Mouse (Mus musculus) spleen, adult 18-20 months (tissue): ENCODE data around the gene Tulp2.
"Not testable (repeated sequence)": the region's sequence is repeated elsewhere in the genome, so short reads cannot be mapped to it uniquely, and the experiment has no call there.

Experiments
- DNase-seq, 2 experiments: peaks; one replicate each; pipeline ENCODE4 v3.0.0; 2022; ENCODE audit warnings: mixed read lengths in 2 of 2

Tulp2 gene

GRCm38 (mm10) chr7:45460377-45460776 is 21.3 kb upstream of the Tulp2 start:
- DNase-seq = no peak

GRCm38 (mm10) chr7:45460860-45461314 is 20.8 kb upstream of the Tulp2 start:
- DNase-seq = peak in 1 of 2 experiments; percentile 36

- no peak for DNase-seq
Observed at GRCm38 (mm10) chr7:45461326-45461725, 20.4 kb upstream of the Tulp2 start.

GRCm38 (mm10) chr7:45461781-45462180 is 19.9 kb upstream of the Tulp2 start:
- DNase-seq = no peak

GRCm38 (mm10) chr7:45462325-45462724 is 19.4 kb upstream of the Tulp2 start:
- DNase-seq = no peak

- not testable (repeated sequence) for DNase-seq
Observed at GRCm38 (mm10) chr7:45462868-45463267, 18.8 kb upstream of the Tulp2 start.

- no peak for DNase-seq
Observed at GRCm38 (mm10) chr7:45463987-45464778, 17.5 kb upstream of the Tulp2 start.

GRCm38 (mm10) chr7:45465112-45465511 is 16.6 kb upstream of the Tulp2 start:
- DNase-seq = no peak

- DNase-seq = no peak
Observed at GRCm38 (mm10) chr7:45465549-45465948, 16.1 kb upstream of the Tulp2 start.

GRCm38 (mm10) chr7:45466283-45467089 is 15.2 kb upstream of the Tulp2 start, which contains the start of gene Bax:
Gene Bax (minus strand): TSS chr7:45466898.
- peak; percentile 91 to 96 for DNase-seq

GRCm38 (mm10) chr7:45467090-45467670 is 14.5 kb upstream of the Tulp2 start:
- no peak for DNase-seq

- DNase-seq = peak; percentile 39 to 78
Observed at GRCm38 (mm10) chr7:45470869-45471268, 10.8 kb upstream of the Tulp2 start.

GRCm38 (mm10) chr7:45475291-45475969 is 6.2 kb upstream of the Tulp2 start:
- DNase-seq = no peak

GRCm38 (mm10) chr7:45476453-45476852 is 5.2 kb upstream of the Tulp2 start:
- DNase-seq = no peak

- peak in 1 of 2 experiments; percentile 62 for DNase-seq
Observed at GRCm38 (mm10) chr7:45477003-45477402, 4.7 kb upstream of the Tulp2 start.

- no peak for DNase-seq
Observed at GRCm38 (mm10) chr7:45478774-45479173, 2.9 kb upstream of the Tulp2 start.

GRCm38 (mm10) chr7:45480310-45480709 is 1.4 kb upstream of the Tulp2 start:
- not testable (repeated sequence) for DNase-seq

- DNase-seq = no peak
Observed at GRCm38 (mm10) chr7:45482166-45482565, 489 bp downstream of the Tulp2 start.

GRCm38 (mm10) chr7:45484985-45485384 is 3.3 kb downstream of the Tulp2 start:
- not testable (repeated sequence) for DNase-seq

- no peak for DNase-seq
Observed at GRCm38 (mm10) chr7:45486158-45486557, 4.5 kb downstream of the Tulp2 start.

GRCm38 (mm10) chr7:45486761-45487415 is 5.2 kb downstream of the Tulp2 start, which contains the start of gene Gm45808:
Gene Gm45808 (minus strand): TSS chr7:45486811.
- no peak for DNase-seq

- no peak for DNase-seq
Observed at GRCm38 (mm10) chr7:45487861-45488292, 6.2 kb downstream of the Tulp2 start.
